ENCODE assay signal across 9 mouse cellular contexts in genomic region chr9:118600393-118600792, GRCm38 (mm10). TPM values are rescaled to one million over a fixed set of nuclear protein-coding genes. Genes with fewer than 3 reads are reported as not detected.
DNase-seq lines count a peak whose midpoint lies in the region; ATAC-seq and TF ChIP-seq lines count a peak whose summit lies in the region.
"Not testable (repeated sequence)": the region's sequence is repeated elsewhere in the genome, so short reads cannot be mapped to it uniquely, and the experiment has no call there.
"Had no signal": no experiment of that assay in that cellular context is flagged by ENCODE, and none has a peak within 500 bp of the region (broad histone marks: within the 10 kb centered on the region; RNA-seq: fewer than 3 reads in every experiment).

No protein-coding gene starts in this region.

- ATAC-seq in lung, embryonic 14.5 days (ENCODE audit: insufficient read depth): 0 out of 2 replicates have a peak, but pooled peaks have one; percentile 11

- not testable (repeated sequence) for H3K9me3 ChIP-seq in lung, embryonic 14.5 days (ENCODE audit: low read depth, low read length)

- not testable (repeated sequence) for H3K4me3 ChIP-seq in lung, embryonic 14.5 days (ENCODE audit: low read depth, low read length)

- peak; percentile 37 for DNase-seq in brain, embryonic 14.5 days (ENCODE audit: low read depth)
- DNase-seq in cerebellum, postnatal 10 days: peak; percentile 62 to 70
- peak; percentile 43 for DNase-seq in heart, postnatal 4 days
- peak; percentile 65 for DNase-seq in left cerebral cortex, postnatal 4 days
- DNase-seq in lung, embryonic 14.5 days: peak; percentile 72
- peak; percentile 40 for DNase-seq in lung, postnatal 10 days

- not testable (repeated sequence) for H3K27ac ChIP-seq in lung, embryonic 14.5 days (ENCODE audit: low read depth)

- WGBS in lung, embryonic 14.5 days: 43% methylated on average over 2 of the region's 3 CpGs

- not testable (repeated sequence) for H3K36me3 ChIP-seq in lung, embryonic 14.5 days (ENCODE audit: insufficient read depth)

- not testable (repeated sequence) for H3K4me2 ChIP-seq in lung, embryonic 14.5 days

- not testable (repeated sequence) for H3K4me1 ChIP-seq in lung, embryonic 14.5 days (ENCODE audit: insufficient read depth)

- intact Hi-C loops in left cerebral cortex, postnatal 4 days (cut with DNase I): loop anchor here (5.0 kb wide), 1 partner anchor 307 kb away; no protein-coding TSS in a partner anchor

- TF ChIP-seq POLR2A in brain, embryonic 14.5 days (IDR thresholded peaks at IDR 0.05; ENCODE audit: borderline replicate concordance, extremely low read depth, insufficient read depth, insufficient read length, poor library complexity, severe bottlenecking): not testable (repeated sequence)

- not testable (repeated sequence) for TF ChIP-seq CTCF in brain, embryonic 14.5 days (IDR thresholded peaks at IDR 0.05; ENCODE audit: borderline replicate concordance, extremely low read depth, insufficient read depth, insufficient read length); lung, embryonic 14.5 days (IDR thresholded peaks at IDR 0.05; ENCODE audit: low read depth)

- not testable (repeated sequence) for H3K9ac ChIP-seq in lung, embryonic 14.5 days

- not testable (repeated sequence) for H3K27me3 ChIP-seq in lung, embryonic 14.5 days (ENCODE audit: insufficient read depth, low read length)

RNA-seq across cellular contexts. Expression of gene Itga9, which starts 6.1 kb away (rescaled TPM):
- 3.0 and 3.1 TPM in 2 replicates for polyA plus RNA-seq in brain, embryonic 14.5 days (2012; rRNA removed)
- total RNA-seq in heart, postnatal 4 days (2021): 100 to 1,000 TPM in 1 of 2 experiments, 10 to 100 TPM in 1; 99.6 to 116 TPM
- total RNA-seq in left cerebral cortex, postnatal 4 days (2021): 1 to 10 TPM; 5.4 to 6.4 TPM
- 28.7 and 30.0 TPM in 2 replicates for polyA plus RNA-seq in lung, embryonic 14.5 days (2014; fragmentation: Nextera tagmentation; extraction: Ambion mirVana)
- total RNA-seq: CH12.LX had no signal
- polyA plus RNA-seq: C2C12, G1E had no signal

Comparison
In these comparisons a context has a peak if more than half of its experiments do, and no peak if none do; other contexts are left out.
1. RNA of gene Itga9, which starts 6.1 kb away (total RNA-seq): 99.6 to 116 TPM in heart, postnatal 4 days; 5.4 to 6.4 TPM in left cerebral cortex, postnatal 4 days; every median in the first group is over 10 times any median in the second.
2. Peak in every context shown above with its lines, with median percentiles within 50 percentile points of each other: DNase-seq.